Mouse (Mus musculus): Measurements from ENCODE around the gene Mtor.

Gene Mtor

GRCm38 (mm10) chr4:148442598-148442997, 5.8 kb upstream of the Mtor start:
- peak; percentile 46 to 61 for DNase-seq

GRCm38 (mm10) chr4:148444250-148444967, 4.0 kb upstream of the Mtor start, which contains the start of gene Ubiad1:
Gene Ubiad1, minus strand, starts transcription at chr4:148444771.
- peak; percentile 85 to 92 for DNase-seq

- peak in 1 of 2 experiments; percentile 38 for DNase-seq
These were observed 438 bp downstream of the Mtor start for GRCm38 (mm10) chr4:148448853-148449245.

GRCm38 (mm10) chr4:148453707-148454106, 5.3 kb downstream of the Mtor start:
- DNase-seq = no peak

GRCm38 (mm10) chr4:148455477-148456025, 7.1 kb downstream of the Mtor start:
- DNase-seq = no peak

GRCm38 (mm10) chr4:148460656-148461284, 12.4 kb downstream of the Mtor start:
- DNase-seq = no peak

GRCm38 (mm10) chr4:148461772-148462171, 13.4 kb downstream of the Mtor start:
- no peak for DNase-seq

- DNase-seq = peak; percentile 80 to 83
These were observed 14.3 kb downstream of the Mtor start for GRCm38 (mm10) chr4:148462717-148463116.

GRCm38 (mm10) chr4:148463208-148463960, 15.0 kb downstream of the Mtor start:
- DNase-seq = no peak

- DNase-seq = no peak
These were observed 15.9 kb downstream of the Mtor start for GRCm38 (mm10) chr4:148464301-148464700.

GRCm38 (mm10) chr4:148464869-148465268, 16.5 kb downstream of the Mtor start:
- DNase-seq = no peak

GRCm38 (mm10) chr4:148466511-148467079, 18.2 kb downstream of the Mtor start:
- no peak for DNase-seq

GRCm38 (mm10) chr4:148468396-148468795, 20.0 kb downstream of the Mtor start:
- peak; percentile 56 to 68 for DNase-seq

- no peak for DNase-seq
These were observed 21.3 kb downstream of the Mtor start for GRCm38 (mm10) chr4:148469487-148470252.

GRCm38 (mm10) chr4:148471363-148471806, 23.0 kb downstream of the Mtor start:
- no peak for DNase-seq

GRCm38 (mm10) chr4:148472436-148473174, 24.2 kb downstream of the Mtor start:
- DNase-seq = peak in 1 of 2 experiments; percentile 54

- peak; percentile 67 to 87 for DNase-seq
These were observed 25.1 kb downstream of the Mtor start for GRCm38 (mm10) chr4:148473496-148473895.

GRCm38 (mm10) chr4:148480245-148480644, 31.8 kb downstream of the Mtor start:
- peak in 1 of 2 experiments; percentile 61 for DNase-seq

- DNase-seq = no peak
These were observed 33.3 kb downstream of the Mtor start for GRCm38 (mm10) chr4:148481557-148482168.

GRCm38 (mm10) chr4:148484511-148484910, 36.1 kb downstream of the Mtor start:
- DNase-seq = no peak

GRCm38 (mm10) chr4:148487841-148488240, 39.4 kb downstream of the Mtor start:
- DNase-seq = peak; percentile 74 to 88
